Mouse (Mus musculus) B cell, adult 2 months (primary cell): Measurements from ENCODE around the gene Klhl24.
"Not testable (repeated sequence)": the region's sequence is repeated elsewhere in the genome, so short reads cannot be mapped to it uniquely, and the experiment has no call there.

Experiments
- DNase-seq, 2 experiments: peaks; one replicate each; pipeline ENCODE4 v3.0.0; 2022

Gene Klhl24

DNA sequence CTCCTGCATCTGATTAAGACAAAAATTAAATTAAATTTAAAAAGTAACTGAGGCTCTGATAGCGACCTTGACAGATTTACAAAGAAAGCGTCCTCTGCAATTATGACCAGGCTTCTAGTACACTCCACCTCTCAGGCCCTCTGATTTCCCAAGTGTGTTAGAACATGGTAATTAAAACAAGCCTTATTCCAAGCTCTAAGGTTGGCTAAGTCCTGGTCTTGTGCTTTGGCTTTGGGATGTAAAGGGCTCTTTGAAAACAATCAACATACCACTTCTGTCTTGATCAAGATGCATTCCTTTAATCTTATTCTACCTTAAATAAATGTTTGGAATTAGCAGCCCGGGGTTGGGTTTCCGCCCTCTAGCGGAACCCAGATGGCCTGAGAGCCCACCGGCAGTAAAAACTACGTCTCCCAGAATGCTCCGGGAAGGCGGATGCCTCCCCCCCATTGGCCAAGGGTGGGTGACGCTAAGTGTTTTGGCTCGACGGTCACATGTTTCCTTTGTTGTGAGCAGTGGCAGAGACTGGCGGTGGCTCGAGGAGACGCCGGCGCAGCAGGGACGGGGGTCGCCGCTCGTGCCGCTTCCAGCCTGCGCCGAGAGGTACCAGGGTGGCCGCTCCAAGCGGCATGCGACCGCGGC lies at the start of gene Klhl24:
TSS of gene Klhl24 (plus strand) at position 474 of the 642 bp plus-strand sequence.
- peak; percentile 92 to 94 for DNase-seq

GRCm38 (mm10) chr16:20052655-20053054 lies 44.7 kb upstream of the Klhl24 start:
- DNase-seq, result no peak

DNA sequence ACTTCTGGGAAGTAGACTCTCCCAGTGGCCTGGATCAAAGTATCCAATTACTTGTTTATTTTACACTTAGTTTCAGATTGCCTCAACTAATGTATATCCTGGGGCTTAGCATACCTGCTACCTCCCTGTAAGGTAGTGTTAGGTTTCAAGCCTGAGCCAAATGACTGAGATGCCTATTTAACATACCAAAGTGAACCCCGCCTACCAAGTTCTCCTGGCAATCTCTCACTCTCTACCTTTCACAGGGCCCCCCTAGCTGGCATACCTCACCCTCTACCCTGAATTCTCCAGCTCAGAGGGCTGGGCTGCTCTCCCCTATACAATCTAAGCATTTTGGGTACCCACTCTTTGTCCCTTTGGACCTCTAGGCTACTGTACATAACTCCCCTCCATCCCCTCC lies 24.6 kb upstream of the Klhl24 start:
- no peak for DNase-seq

- DNase-seq, result peak; percentile 42 to 47
These were observed 20.7 kb upstream of the Klhl24 start for GRCm38 (mm10) chr16:20076675-20077074.

GRCm38 (mm10) chr16:20080271-20080670 lies 17.1 kb upstream of the Klhl24 start:
- DNase-seq, result no peak

DNA sequence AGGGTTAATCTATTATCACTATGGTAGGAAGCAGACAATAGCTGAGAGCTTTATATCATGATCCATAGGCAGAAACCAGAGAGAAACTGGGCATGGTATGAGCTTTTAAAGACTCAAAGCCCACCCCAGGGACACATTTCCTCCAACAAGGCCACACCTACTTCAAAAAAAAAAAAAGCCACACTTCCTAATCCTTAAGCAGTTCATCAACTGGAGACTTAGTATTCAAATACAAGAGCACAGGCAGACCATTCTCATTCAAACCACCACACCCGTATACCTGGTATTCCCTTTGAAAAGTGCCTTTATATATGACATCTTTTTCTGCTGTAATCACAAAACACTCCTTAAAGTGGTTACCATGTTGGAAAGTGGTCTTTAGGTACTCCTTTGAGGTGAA lies 12.7 kb upstream of the Klhl24 start:
- no peak for DNase-seq

DNA sequence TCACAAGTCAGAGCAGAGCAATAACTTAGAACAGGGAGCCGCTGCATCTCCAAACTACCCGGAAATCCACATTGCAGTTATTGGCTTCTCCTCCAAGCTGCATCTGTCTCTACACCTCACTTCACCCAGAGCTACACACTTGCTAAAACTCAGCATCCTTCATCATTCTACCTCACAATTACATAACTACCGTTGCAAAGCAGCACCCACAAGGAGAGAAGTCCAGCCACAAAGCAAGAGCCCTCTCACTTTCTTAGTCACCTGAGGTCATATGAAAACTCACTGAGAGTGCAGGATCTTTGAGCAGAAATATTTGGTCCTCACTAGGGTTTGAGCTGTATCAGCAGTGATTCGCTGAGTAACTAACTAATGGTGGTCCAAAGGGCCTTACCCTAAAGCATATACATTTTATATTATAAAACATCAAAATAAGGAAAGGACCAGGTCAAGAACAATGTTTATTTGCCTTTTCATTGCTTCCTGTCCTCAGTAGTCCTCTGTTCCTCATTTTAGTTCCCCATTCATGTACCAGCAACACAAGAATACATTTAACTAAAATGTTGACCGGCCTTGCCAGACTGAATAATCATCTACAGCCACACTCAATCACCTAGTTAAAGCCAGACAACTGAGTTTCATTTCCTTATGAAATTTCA lies 12.0 kb upstream of the Klhl24 start:
- peak; percentile 51 to 54 for DNase-seq

GRCm38 (mm10) chr16:20086976-20087375 lies 10.4 kb upstream of the Klhl24 start:
- no peak for DNase-seq

GRCm38 (mm10) chr16:20089636-20090035 lies 7.7 kb upstream of the Klhl24 start:
- DNase-seq, result no peak

- DNase-seq, result no peak
These were observed 6.3 kb upstream of the Klhl24 start for GRCm38 (mm10) chr16:20090921-20091575.

DNA sequence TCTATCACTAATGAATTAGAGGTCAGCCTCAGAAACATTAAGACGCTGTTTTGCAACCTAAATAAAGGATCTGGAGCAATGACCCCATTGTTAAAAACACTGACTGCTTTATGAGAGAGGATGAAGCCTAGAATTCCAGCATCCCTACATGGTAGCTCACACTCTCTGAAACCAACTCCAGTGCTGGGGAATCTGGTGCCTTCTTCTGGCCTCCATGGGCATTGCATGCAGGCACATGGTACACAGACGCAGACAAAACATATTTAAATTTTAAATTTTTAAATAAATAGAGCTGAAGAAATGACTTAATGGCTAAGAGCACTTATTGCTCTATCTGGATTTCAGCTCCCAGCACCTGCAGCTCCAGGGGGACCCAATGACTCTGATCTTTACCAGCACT lies 1.4 kb upstream of the Klhl24 start:
- DNase-seq, result peak; percentile 44 to 52

DNA sequence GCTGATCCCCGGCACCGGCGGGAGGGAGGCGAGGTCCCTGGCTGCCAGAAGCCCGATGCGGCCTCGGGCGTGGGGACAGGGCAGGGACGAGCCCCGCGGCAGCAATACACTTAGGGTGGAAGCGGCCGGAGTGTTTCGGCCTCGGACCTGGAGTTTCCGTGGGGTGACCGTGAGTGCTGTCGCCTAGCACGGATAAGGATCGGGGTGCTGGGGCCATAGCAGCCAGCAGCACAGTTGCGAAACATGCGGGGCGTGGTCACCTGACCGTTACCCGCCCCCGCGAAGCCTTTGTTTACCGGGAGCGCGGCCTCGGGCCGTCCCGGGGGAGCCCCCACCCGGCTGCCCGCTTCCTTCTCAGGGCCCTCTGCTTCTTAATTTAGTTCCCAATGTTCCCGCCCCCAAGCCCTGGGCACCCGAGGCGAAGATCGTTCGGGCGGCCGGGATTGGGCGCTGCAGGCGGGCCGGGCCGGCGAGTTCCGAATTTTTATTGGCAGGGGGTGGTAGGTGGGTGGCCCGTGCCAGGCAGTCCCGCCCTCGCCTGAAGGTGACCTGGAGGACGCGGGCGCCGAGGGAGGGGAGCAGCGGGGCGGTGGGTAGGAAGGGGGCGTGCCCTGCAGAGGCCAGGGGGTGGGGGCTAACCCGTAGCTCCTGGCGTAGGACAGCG lies 501 bp downstream of the Klhl24 start:
- DNase-seq, result peak; percentile 96

GRCm38 (mm10) chr16:20098375-20098727 lies 1.0 kb downstream of the Klhl24 start:
- no peak for DNase-seq

DNA sequence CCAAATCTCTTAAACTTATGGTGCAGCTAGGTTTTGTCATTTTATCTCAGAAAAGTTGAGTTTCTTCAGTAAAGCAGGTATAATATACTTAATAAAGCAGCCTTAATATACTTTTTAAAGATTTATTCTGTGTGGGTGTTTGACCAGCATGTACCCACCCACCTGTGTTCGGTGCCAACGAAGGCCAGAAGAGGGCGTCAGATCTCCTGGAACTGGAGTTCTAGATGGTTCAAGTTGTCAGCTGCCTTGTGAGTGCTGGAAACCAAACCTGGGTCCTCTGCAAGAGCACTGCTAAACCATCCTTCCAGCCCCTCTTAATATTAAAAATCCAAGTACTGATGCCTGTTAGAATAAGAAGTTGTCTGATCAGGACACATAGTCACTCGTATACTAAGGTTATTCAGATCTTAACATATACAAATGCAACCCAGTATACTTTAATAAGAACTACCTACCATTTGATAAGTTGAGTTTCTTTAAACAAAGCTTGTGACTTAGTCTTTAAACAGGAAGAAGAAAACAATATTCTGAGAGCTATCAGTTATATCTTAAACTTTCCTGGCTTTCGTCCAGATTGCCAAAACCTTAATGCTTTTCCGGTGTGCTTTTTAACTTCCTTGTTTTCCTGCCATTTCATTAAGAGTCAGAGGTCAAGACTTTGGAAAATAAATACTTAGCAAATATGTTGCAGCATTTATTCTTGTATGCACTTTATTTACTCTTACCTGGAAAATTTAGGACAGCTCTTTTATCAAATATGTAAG lies 1.7 kb downstream of the Klhl24 start:
- DNase-seq, result peak; percentile 41 to 61

- DNase-seq, result no peak
These were observed 9.7 kb downstream of the Klhl24 start for GRCm38 (mm10) chr16:20106996-20107395.

GRCm38 (mm10) chr16:20108961-20109360 lies 11.6 kb downstream of the Klhl24 start:
- peak in 1 of 2 experiments; percentile 45 for DNase-seq

- DNase-seq, result no peak
These were observed 15.3 kb downstream of the Klhl24 start for GRCm38 (mm10) chr16:20112649-20113048.

- no peak for DNase-seq
These were observed 18.7 kb downstream of the Klhl24 start for GRCm38 (mm10) chr16:20116069-20116468.

DNA sequence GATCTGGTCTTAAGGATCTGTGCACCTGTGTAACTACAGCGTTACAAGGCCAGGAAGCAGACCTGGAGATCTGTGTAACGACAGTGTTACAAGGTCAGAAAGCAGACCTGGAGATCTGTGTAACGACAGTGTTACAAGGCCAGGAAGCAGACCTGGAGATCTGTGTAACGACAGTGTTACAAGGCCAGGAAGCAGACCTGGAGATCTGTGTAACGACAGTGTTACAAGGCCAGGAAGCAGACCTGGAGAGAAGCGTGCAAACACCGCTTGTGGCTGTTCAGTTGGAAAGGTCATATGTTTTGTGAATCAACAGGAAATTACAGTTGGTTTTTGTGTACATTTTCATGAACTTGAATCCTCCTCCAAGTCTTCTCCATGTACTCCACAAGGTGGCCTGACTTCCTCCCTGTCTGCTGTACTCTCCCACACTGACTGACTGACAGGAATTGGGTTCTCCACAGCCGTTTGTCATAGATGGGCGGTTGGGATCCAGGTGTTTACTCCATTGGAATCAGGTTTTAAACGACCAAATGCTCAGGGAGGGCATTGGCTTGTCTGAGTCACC lies 29.1 kb downstream of the Klhl24 start:
- DNase-seq, result not testable (repeated sequence)

DNA sequence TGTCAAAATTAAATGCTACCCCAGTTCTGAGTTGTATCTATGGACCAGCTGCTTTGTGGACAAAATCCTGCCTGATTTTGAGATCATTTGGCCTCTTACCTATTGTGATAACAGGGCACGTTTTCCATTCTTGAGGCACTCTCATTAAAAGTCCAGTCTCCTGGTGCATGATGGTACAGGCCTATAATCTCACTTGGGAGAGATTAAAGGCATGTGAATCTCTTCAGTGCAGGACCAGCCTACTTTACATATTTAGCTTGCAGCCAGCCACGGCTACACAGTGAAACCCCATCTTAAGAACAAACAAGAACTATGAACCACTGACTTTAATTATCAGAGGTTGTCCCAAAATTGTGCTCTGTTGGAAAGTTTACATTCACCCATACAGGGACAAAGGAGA lies 33.1 kb downstream of the Klhl24 start:
- DNase-seq, result no peak

DNA sequence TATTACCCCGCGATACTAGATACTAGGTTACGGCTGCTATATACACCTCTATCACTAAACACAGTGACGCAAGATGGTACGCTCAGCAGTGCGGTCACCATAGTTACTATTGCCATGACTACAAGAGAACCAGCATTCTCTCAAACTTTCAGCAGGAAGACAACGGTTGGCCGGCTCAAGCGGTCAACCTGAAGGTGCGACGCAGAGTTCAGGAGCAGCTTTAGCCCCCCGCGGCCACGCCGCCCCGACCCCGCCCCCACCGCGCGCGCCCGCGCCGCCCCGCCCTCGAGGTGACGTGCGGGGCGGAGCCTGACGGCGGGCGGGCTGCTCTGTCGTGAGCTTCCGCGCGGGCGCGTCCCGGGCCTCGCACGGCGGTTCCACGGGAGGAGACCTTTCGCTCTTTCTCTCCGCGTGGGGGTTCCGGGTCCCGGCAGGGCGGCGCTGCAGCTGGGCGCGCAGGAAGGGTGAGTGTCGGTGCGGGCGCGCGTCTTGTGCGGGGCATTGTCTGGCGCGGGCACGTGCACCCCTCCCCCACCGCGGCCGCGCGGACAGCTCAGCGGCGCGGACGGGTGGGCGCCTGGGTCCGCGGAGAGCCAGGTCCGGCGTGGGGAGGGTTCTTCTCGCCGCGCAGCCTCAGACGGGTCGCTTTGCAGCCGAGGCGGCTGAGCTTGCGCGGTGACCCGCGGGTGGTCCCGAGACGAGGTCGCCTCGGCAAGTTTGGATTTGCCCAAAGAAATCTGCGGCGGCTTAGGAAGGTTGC lies 43.6 kb downstream of the Klhl24 start, which contains the start of gene Yeats2:
TSS of gene Yeats2 (plus strand) at position 292 of the 760 bp plus-strand sequence.
- DNase-seq, result peak; percentile 84 to 89

- DNase-seq, result no peak
These were observed 47.2 kb downstream of the Klhl24 start for GRCm38 (mm10) chr16:20144568-20144967.
